Mouse (Mus musculus) kidney, embryonic 14.5 days (tissue): ENCODE results near the gene Slc8a3. TPM values are rescaled to one million over a fixed set of nuclear protein-coding genes. Genes with fewer than 3 reads are reported as not detected.

Experiments used
- ATAC-seq: fragments of 200-750 bp; cut with Nextera tagmentation; 2 replicates; pipeline ENCODE4 v1.8.0; 2017; ENCODE audit warnings: moderate number of reproducible peaks, mild to moderate bottlenecking, moderate TSS enrichment, moderate library complexity; ENCODE audit not compliant: low FRiP score, low TSS enrichment
- H3K27ac ChIP-seq: fragments of 300-500 bp; sonication (generic); 2 replicates; pipeline ENCODE4 v1.5.1; 2014; ENCODE audit warnings: low read depth, mild to moderate bottlenecking, low read length, moderate library complexity, mixed read lengths
- H3K27me3 ChIP-seq: fragments of 300-500 bp; sonication (generic); 2 replicates; pipeline ENCODE4 v1.6.1; 2014; ENCODE audit warnings: mild to moderate bottlenecking, low read length; ENCODE audit not compliant: control insufficient read depth, insufficient read depth
- H3K36me3 ChIP-seq: fragments of 300-500 bp; sonication (generic); 2 replicates; pipeline ENCODE4 v1.6.1; 2014; ENCODE audit warnings: low read length, mixed read lengths; ENCODE audit not compliant: control insufficient read depth, insufficient read depth
- H3K4me1 ChIP-seq: fragments of 300-500 bp; sonication (generic); 2 replicates; pipeline ENCODE4 v1.6.1; 2014; ENCODE audit warnings: low read length, mixed read lengths; ENCODE audit not compliant: control insufficient read depth, insufficient read depth
- H3K4me2 ChIP-seq: fragments of 300-500 bp; sonication (generic); replicated peaks from 2 replicates; pipeline ENCODE4 v1.6.1; 2014; ENCODE audit warnings: low read depth, mild to moderate bottlenecking, low read length
- H3K4me3 ChIP-seq: fragments of 300-500 bp; sonication (generic); 2 replicates; pipeline ENCODE4 v1.5.1; 2014; ENCODE audit warnings: mild to moderate bottlenecking, low read length
- H3K9ac ChIP-seq: fragments of 300-500 bp; sonication (generic); 2 replicates; pipeline ENCODE4 v1.6.1; 2014; ENCODE audit warnings: low read depth, mild to moderate bottlenecking, low read length, moderate library complexity
- H3K9me3 ChIP-seq: fragments of 300-500 bp; sonication (generic); 2 replicates; pipeline ENCODE4 v1.6.1; 2016; ENCODE audit warnings: low read length; ENCODE audit not compliant: control insufficient read depth
- WGBS: fragments of 180-500 bp; shearing (Covaris S2); extraction: QIAGEN DNeasy Blood & Tissue Kit; methylation state at CpG from one replicate; pipeline ENCODE4 v1.1.7; 2014; 5-methylcytosine and 5-hydroxymethylcytosine counted together
- polyA plus RNA-seq: library from polyadenylated mRNA; unstranded; fragments of >200 nt; fragmentation: Nextera tagmentation; extraction: Ambion mirVana; gene quantifications from 2 replicates; pipeline ENCODE4 v1.2.1, GENCODE M21; 2014

Slc8a3 gene
- polyA plus RNA-seq, 1 experiment from 2014 or later: 0.41 TPM

DNA sequence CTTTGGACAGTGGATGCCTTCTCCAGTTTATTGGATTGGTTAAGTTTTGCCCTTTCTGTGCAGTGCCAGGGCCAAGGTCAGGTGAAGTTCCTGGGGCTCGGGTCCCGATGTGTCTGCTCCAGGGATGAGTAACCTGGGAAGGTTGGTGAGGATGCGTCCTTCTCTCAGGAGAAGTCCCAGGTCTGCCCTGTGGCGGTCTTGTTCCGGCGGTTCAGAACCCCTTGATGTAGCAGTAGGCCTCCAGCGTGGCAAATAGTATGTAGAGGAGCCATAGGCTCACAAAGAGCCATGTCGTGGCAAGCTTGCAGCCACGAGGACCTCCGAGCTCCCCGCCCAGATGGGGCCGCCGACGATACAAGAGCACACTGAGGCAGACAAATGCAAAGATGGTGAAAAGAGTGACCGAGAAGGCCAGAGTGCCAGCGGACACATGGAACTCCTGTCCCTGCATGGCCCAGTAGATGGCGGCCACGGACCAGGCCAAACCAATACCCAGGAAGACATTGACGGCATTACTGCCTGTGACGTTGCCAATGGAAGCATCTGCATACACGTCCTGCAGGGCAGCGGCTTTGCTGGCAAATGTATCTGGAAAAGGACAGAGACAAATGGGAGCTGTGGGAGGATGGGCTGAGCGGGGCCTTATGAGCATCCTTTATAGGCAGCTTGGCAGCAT is 133.6 kb downstream of the Slc8a3 start:
- Histone ChIP-seq H3K36me3 (no peaks in the 10 kb centered on the region), H3K9me3 (no peaks in the 10 kb centered on the region), H3K9ac (no peak overlapping the region), H3K4me2 (no peak overlapping the region), H3K27ac (no peak overlapping the region), H3K4me1 (no peaks in the 10 kb centered on the region), H3K4me3 (no peak overlapping the region), H3K27me3 (no peaks in the 10 kb centered on the region)
- 0 out of 2 replicates have a peak, but pooled peaks have one; percentile 60 for ATAC-seq
- 34% methylated on average over 23 of the region's 23 CpGs for WGBS

GRCm38 (mm10) chr12:81197468-81198075 is 135.4 kb downstream of the Slc8a3 start:
- no peak overlapping the region for H3K4me3 ChIP-seq
- no peaks in the 10 kb centered on the region for H3K27me3 ChIP-seq
- H3K36me3 ChIP-seq: no peaks in the 10 kb centered on the region
- H3K9me3 ChIP-seq: no peaks in the 10 kb centered on the region
- no peak for ATAC-seq
- no peaks in the 10 kb centered on the region for H3K4me1 ChIP-seq
- WGBS: 63% methylated on average over 5 of the region's 5 CpGs
- no peak overlapping the region for H3K4me2 ChIP-seq
- no peak overlapping the region for H3K9ac ChIP-seq
- H3K27ac ChIP-seq: no peak overlapping the region

GRCm38 (mm10) chr12:81193968-81194367 is 139.0 kb downstream of the Slc8a3 start:
- no peaks in the 10 kb centered on the region for H3K9me3 ChIP-seq
- 78% methylated on average over 2 of the region's 2 CpGs for WGBS
- ATAC-seq: no peak
- H3K4me3 ChIP-seq: no peak overlapping the region
- H3K4me1 ChIP-seq: no peaks in the 10 kb centered on the region
- no peak overlapping the region for H3K27ac ChIP-seq
- H3K4me2 ChIP-seq: no peak overlapping the region
- no peak overlapping the region for H3K9ac ChIP-seq
- H3K36me3 ChIP-seq: no peaks in the 10 kb centered on the region
- H3K27me3 ChIP-seq: no peaks in the 10 kb centered on the region

DNA sequence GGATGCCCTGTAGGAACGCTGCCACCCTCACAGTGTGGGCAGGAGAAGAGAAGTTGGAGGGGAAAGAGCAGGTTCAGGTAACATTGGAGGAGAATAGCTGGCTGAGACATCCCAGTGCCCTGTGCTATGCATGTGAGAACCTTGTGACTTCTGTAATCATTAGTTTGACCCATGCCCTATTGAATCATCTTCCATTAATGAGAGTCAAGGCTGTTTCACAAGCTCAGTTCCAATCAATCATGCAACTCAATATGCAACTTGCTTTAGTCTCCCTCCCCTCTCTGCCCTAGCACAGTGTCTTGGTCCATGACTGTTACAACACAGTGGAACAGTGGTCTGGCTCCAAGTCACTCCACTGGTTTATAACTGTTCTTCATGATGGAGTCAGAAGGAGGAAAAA is 143.3 kb downstream of the Slc8a3 start:
- WGBS: 71% methylated on average over 1 of the region's 1 CpGs
- Histone ChIP-seq H3K9ac (no peak overlapping the region), H3K27ac (no peak overlapping the region), H3K9me3 (no peaks in the 10 kb centered on the region), H3K36me3 (no peaks in the 10 kb centered on the region), H3K4me1 (no peaks in the 10 kb centered on the region), H3K4me3 (no peak overlapping the region), H3K4me2 (no peak overlapping the region), H3K27me3 (no peaks in the 10 kb centered on the region)
- no peak for ATAC-seq

GRCm38 (mm10) chr12:81188996-81189395 is 144.0 kb downstream of the Slc8a3 start:
- 94% methylated on average over 4 of the region's 4 CpGs for WGBS

DNA sequence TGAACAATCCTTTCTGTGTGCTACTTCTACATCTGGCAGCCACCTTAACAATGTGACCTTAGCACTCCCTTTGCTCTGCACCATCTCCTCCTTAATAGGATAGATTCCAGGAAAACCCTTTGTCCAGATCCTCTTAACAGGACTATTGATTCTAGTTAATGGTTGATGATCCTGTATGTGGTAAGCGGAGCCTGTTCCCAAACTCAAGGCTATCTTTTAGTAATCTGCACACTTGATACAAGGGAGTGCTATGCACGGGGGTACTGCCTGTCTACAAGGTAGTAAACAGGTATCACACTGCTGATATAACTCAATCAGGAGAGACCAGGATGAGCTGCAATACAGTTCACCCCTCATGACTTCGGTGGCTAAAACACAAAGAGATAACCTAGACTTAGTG is 144.6 kb downstream of the Slc8a3 start:
- H3K4me3 ChIP-seq: no peak overlapping the region
- 81% methylated on average over 3 of the region's 3 CpGs for WGBS
- no peak overlapping the region for H3K27ac ChIP-seq
- ATAC-seq: no peak
- no peak overlapping the region for H3K4me2 ChIP-seq
- H3K9me3 ChIP-seq: no peaks in the 10 kb centered on the region
- H3K9ac ChIP-seq: no peak overlapping the region
- H3K27me3 ChIP-seq: no peaks in the 10 kb centered on the region
- no peaks in the 10 kb centered on the region for H3K4me1 ChIP-seq
- H3K36me3 ChIP-seq: no peaks in the 10 kb centered on the region

More at GRCm38 (mm10) chr12:81188996-81189395, 144.0 kb downstream of the Slc8a3 start:
- Histone ChIP-seq H3K9ac (no peak overlapping the region), H3K36me3 (no peaks in the 10 kb centered on the region), H3K27ac (no peak overlapping the region), H3K4me2 (no peak overlapping the region), H3K9me3 (no peaks in the 10 kb centered on the region), H3K4me1 (no peaks in the 10 kb centered on the region), H3K27me3 (no peaks in the 10 kb centered on the region), H3K4me3 (no peak overlapping the region)
- ATAC-seq: no peak

DNA sequence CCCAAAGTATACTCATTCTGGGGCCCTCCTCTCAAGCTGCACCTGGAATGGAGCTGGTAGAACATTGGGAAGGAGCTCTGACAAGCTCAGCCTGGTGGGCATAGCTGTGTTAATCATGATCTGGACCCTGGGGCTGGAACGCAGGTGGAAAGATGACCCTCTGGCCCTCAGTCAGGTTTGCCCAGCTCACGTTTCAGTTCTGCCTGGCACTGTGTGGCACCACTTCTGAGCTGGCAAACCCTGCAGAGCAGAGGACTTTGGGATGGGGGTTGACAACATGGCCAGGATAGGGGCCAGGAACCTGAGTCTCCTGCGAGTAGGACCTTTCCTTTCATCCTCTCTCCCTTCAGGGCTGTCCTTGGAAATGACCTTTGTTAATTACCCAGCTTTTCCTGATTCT is 146.3 kb downstream of the Slc8a3 start:
- no peak for ATAC-seq
- no peaks in the 10 kb centered on the region for H3K27me3 ChIP-seq
- no peak overlapping the region for H3K9ac ChIP-seq
- no peaks in the 10 kb centered on the region for H3K36me3 ChIP-seq
- no peaks in the 10 kb centered on the region for H3K4me1 ChIP-seq
- no peak overlapping the region for H3K4me3 ChIP-seq
- no peak overlapping the region for H3K27ac ChIP-seq
- no peak overlapping the region for H3K4me2 ChIP-seq
- H3K9me3 ChIP-seq: no peaks in the 10 kb centered on the region
- 78% methylated on average over 3 of the region's 3 CpGs for WGBS

DNA sequence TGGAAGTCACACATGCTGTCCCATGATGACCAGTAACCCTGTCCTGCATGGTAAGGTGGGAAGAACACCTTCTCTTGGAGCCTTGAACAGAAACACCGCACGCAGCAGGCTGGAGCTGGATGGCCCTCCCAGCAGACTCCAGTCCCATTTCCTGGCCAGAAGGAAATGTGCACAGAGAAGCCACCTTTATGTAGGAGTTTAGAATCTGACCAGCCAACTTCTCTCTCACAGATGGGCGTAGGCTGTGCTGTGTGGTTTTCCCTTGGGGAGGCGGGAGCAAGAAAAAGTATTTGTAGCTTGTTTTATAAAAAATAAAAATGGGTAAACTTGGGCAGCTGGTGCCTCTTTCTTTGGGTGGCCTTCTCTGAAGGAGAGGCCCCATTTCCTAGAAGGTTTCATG is 146.9 kb downstream of the Slc8a3 start:
- Histone ChIP-seq H3K9me3 (no peaks in the 10 kb centered on the region), H3K4me1 (no peaks in the 10 kb centered on the region), H3K9ac (no peak overlapping the region), H3K27ac (no peak overlapping the region), H3K27me3 (no peaks in the 10 kb centered on the region), H3K4me2 (no peak overlapping the region), H3K36me3 (no peaks in the 10 kb centered on the region), H3K4me3 (no peak overlapping the region)
- ATAC-seq: no peak
- 86% methylated on average over 4 of the region's 4 CpGs for WGBS

GRCm38 (mm10) chr12:81184967-81185366 is 148.0 kb downstream of the Slc8a3 start:
- no peaks in the 10 kb centered on the region for H3K27me3 ChIP-seq
- no peaks in the 10 kb centered on the region for H3K36me3 ChIP-seq
- H3K4me2 ChIP-seq: no peak overlapping the region
- no peak overlapping the region for H3K27ac ChIP-seq
- no peak for ATAC-seq
- 83% methylated on average over 2 of the region's 2 CpGs for WGBS
- no peak overlapping the region for H3K9ac ChIP-seq
- no peaks in the 10 kb centered on the region for H3K4me1 ChIP-seq
- no peak overlapping the region for H3K4me3 ChIP-seq
- no peaks in the 10 kb centered on the region for H3K9me3 ChIP-seq
